Mouse (Mus musculus) heart, postnatal 0 days (tissue): ENCODE measurements at regions not wholly inside any gene's neighbourhood (a gene's known extent, or its start where the extent isn't known, plus 50 kb on each side); places are given as distances from the start of the nearest gene placed in this dataset.

ENCODE experiments used
- CTCF ChIP-seq: IDR thresholded peaks from 2 replicates; pipeline ENCODE4 v1.5.1; 2016; ENCODE audit warnings: antibody characterized with exemption, control low read depth, low read depth
- EP300 ChIP-seq: IDR thresholded peaks from 2 replicates; pipeline ENCODE4 v1.6.1; 2016; ENCODE audit warnings: antibody characterized with exemption, low read depth

DNA sequence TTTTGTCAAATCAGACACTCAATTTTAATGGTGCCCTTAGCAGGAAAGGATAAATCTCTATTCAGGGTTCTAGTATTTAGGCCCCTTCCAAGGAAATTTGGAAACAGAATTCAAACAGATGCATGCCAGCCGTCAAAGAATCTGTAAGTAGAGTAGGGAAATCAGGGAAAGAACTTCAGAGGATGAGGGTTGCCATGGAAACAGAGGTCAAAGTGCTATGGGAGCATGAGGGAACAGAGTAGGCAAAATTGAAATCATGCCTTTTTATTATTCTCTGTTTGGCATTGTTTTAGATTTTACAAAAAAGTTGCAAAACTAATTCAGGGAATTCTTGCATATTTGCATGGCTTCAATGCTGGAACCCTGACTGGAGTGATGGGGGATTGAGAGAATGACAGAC is 1916.4 kb upstream of the Lrrc6 start:
- TF ChIP-seq EP300 (no peak), CTCF (no peak)
